Mouse (Mus musculus) G1E-ER4 (cell line): ENCODE data around the gene Mt3. TPM values are rescaled to one million over a fixed set of nuclear protein-coding genes. Genes with fewer than 3 reads are reported as not detected.

Source experiments
- GATA1 ChIP-seq: IDR thresholded peaks from one replicate; pipeline ENCODE4 v1.8.0; 2012; ENCODE audit warnings: low read length, inconsistent platforms
- polyA plus RNA-seq: library from polyadenylated mRNA; stranded (reverse); fragments of >175 nt; gene quantifications from 2 replicates; pipeline ENCODE4 v1.2.3, GENCODE M21; 2012

The Mt3 gene
- polyA plus RNA-seq, 1 experiment = 0.93 TPM

DNA sequence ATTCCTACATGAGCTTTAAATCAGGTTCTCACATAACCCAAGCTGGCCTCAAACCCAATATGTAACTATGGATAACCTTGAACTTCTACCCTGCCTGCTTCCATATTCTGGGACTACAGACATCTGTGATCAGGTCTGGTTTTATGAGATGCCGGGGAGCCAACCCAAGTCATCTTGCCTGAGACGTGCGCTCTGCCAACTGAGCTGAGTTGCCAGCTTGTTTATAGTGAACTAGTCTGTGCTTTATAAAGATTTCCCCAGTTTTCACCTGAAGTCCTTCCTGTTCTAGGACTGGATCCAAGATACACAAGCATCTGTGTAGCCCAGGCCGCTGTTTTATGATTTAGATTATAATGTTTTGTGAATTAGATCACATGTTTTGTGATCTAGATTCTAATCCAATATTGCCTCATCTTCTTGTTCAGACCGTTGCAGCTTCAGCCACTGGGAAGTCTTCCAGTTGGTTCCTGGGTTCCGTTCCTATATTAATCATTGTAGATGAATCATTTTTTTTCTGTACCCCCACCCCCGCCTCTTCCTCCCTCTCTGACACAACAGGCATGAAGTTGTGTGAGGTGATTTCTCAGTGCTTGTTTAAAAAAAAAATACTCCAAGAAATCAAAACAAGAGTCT is 42.3 kb downstream of the Mt3 start:
- TF ChIP-seq GATA1 = no peak

GRCm38 (mm10) chr8:94199202-94199869 is 46.9 kb downstream of the Mt3 start:
- TF ChIP-seq GATA1 = no peak

Other genes starting within 250 kb of the Mt3 start
- gene Amfr, start 139.8 kb upstream of the Mt3 start, polyA plus RNA-seq = 22.9 and 36.4 TPM in 2 replicates
- gene Nudt21, start 115.6 kb upstream of the Mt3 start, polyA plus RNA-seq = 412 and 554 TPM in 2 replicates
- gene Ogfod1, start 115.4 kb upstream of the Mt3 start, polyA plus RNA-seq = 8.3 and 8.8 TPM in 2 replicates
- gene Bbs2, start 53.7 kb upstream of the Mt3 start, polyA plus RNA-seq = 1.6 and 2.0 TPM in 2 replicates
- gene Mt4, start 15.4 kb upstream of the Mt3 start, polyA plus RNA-seq = not detected in 2 replicates
- gene Mt2, start 20.1 kb downstream of the Mt3 start, polyA plus RNA-seq = 6,255 and 9,858 TPM in 2 replicates
- gene Mt1, start 26.5 kb downstream of the Mt3 start, polyA plus RNA-seq = 1,577 and 3,394 TPM in 2 replicates
- 6.5 and 10.0 TPM in 2 replicates for gene Nup93, start 62.0 kb downstream of the Mt3 start, polyA plus RNA-seq
- not detected in 2 replicates for gene Slc12a3, start 176.6 kb downstream of the Mt3 start, polyA plus RNA-seq
- 56.2 and 57.1 TPM in 2 replicates for gene Herpud1, start 233.8 kb downstream of the Mt3 start, polyA plus RNA-seq